Mouse (Mus musculus) c-Kit-positive CD71-positive TER-119-positive erythroid progenitor cells, embryonic 14.5 days (primary cell): ENCODE results near the gene Lst1.

Source experiments
- DNase-seq: peaks from one replicate; pipeline ENCODE4 v3.0.0-alpha.2; 2013; ENCODE audit warnings: low spot score

Gene Lst1

DNA sequence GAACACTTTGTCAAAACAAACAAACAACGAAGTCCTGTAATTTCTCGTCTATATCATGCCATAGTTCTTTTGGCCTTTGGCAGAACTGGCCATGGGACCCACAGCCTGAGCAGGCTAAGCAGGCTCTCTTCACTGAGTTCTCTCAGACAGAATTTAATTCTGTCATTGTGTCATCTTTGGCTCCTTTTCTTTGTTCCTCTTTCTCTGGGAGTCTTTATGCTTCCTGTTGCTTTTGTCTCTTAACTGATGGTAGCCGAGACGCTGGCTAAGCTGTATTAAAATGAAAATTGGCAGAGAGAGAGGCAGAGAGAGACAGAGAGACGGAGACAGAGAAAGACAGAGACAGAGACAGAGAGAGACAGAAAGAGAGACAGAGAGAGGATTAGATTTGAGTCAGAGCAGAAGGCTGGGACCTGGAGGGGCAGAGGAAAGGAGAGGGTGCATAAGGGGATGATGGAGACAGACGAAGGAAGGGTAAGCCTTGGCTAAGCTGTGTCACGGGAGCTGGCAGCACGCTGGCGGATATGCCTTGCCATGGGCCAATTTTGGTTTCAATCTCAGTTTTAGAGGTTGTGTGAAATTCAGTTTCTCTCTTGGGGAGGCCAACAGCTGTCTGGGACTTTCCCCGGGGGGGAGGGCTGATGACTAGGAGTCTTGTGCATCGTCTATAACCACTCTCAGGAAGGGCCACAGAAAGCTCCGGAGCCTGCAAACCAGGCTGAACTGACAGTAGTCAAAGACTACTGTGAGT, 21.7 kb upstream of the Lst1 start:
- no peak for DNase-seq

DNA sequence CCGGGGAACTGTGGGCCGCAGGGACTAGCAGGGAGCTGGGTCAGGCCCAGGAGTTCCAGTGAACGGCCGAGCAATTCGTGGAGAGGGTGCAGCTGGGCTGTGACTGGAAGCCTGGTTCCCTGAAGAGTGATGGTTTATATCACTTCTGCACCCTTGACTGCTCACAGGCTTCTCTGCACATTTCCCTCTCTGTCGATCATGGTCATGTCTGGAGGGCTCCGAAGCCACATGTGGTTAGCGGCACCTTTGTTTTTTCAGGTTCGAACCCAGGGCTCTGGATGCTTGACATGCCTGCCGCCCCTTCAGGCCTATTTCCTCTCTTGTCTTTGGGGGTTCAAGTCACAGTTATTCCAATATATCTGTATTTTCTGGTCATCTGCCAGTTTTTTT, 17.1 kb upstream of the Lst1 start:
- no peak for DNase-seq

DNA sequence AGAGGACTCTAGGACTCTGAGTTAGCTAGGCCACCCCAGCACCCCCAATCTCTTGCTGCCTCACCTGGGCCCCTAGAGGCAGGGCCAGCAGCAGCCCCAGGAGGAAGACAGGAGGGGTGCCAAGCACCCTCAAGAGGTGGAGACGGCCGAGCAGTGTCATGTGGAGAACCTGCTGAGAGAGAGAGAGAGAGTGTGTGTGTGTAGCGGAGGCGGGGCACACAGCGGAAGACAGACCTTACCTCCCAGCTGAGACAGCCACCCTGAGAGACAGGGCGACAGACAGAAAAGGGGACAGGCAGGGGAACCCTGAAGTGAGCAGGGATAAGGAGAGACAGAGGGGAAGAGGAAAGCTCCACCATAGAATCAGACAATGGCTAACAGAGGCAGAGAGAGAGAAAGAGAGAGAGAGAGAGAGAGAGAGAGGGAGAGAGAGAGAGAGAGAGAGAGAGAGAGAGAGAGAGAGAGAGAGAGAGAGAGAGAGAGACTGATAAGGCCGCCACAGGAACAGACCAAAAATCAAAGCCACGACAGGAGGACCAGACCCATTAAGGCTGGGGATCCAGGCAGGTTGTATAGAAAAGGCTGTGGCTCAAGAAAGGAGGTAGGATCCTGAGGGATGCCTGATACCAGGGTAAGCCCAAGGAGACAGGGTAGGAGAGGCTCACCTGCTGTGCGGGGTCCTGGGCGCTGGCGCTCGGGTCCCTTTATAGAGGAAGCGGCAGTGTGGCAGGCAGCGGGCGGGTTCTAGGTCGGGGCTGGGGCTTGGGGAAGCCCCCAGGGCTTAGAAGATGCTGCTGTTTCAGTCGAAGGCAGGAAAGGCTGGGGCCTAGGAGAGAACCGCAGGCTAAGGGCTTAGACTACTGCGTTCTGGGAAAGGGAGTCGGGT, 16.5 kb upstream of the Lst1 start, which contains the start of gene Lta:
Lta (minus strand) TSS at position 858 of the 886 bp plus-strand sequence.
- DNase-seq = no peak

GRCm38 (mm10) chr17:35202442-35202841, 14.2 kb upstream of the Lst1 start:
- DNase-seq = no peak

DNA sequence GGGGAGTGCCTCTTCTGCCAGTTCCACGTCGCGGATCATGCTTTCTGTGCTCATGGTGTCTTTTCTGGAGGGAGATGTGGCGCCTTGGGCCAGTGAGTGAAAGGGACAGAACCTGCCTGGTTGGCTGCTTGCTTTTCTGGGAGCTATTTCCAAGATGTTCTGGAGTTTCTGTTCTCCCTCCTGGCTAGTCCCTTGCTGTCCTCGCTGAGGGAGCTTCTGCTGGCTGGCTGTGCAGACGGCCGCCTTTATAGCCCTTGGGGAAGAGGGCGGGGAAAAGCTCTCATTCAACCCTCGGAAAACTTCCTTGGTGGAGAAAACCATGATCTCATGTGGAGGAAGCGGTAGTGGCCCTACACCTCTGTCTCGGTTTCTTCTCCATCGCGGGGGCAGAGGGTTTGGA, 13.5 kb upstream of the Lst1 start, which contains the start of gene Tnf:
Tnf (minus strand) TSS at position 221 of the 400 bp plus-strand sequence.
- DNase-seq = no peak

DNA sequence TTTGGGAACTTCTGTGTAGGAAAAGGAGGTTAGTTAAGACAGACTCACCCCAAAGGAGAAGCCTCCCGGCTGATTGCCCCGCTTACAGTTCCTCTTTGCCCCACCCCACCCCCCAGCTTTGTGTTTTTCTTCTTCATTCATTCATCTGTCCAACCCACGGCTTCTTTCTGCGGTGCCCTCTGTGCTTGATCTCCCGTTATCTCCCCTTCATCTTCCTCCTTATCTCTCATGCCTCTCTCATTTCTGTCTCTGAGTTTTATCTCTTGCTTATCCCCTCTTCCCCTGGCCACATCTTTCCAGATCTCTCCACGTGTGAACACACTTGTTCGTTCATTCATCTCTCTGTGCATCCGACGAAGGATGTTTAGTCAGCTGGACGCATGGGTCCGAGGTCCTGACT, 12.9 kb upstream of the Lst1 start:
- no peak for DNase-seq

GRCm38 (mm10) chr17:35200398-35200797, 12.2 kb upstream of the Lst1 start:
- DNase-seq = no peak

GRCm38 (mm10) chr17:35198946-35199345, 10.7 kb upstream of the Lst1 start:
- no peak for DNase-seq

DNA sequence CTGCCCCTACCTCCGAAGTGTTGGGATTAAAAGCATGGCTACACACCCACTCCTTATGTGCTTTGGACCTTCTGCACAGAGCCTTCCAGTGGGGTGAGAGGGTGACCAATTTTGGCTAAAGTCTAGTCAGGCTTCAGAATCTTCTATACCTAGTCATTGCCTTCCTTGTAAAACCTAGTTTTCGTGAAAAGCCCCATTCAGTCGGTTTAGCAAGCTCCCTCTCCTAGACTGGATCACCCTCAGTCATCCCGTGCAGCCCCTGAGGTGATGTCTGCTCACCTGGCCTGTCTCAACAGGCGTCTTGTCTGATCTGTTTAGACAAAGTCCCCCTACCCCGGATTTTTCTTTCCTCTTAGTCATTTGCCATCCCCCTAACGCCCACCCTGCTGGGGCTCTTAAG, 9.8 kb upstream of the Lst1 start:
- DNase-seq = no peak

DNA sequence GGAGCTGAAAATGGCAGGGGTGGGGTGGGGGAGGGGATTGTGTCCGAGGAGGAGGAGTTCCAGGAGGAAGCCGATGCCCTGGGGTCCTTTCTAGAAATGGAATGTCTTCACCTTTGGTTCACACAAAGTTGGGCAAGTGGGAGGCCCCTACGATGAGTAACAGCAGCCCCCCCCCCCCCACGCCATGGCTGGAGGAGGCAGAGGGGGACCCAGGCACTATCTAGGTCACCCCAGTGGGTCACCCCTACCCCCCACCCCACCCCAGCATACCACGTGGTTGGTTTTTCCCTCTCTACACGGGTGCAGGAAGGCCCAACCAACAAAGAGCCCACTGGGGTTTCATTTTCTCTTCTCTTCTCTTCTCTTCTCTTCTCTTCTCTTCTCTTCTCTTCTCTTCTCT, 8.9 kb upstream of the Lst1 start:
- no peak for DNase-seq

- no peak for DNase-seq
Observed at GRCm38 (mm10) chr17:35196321-35196641, 8.0 kb upstream of the Lst1 start.

DNA sequence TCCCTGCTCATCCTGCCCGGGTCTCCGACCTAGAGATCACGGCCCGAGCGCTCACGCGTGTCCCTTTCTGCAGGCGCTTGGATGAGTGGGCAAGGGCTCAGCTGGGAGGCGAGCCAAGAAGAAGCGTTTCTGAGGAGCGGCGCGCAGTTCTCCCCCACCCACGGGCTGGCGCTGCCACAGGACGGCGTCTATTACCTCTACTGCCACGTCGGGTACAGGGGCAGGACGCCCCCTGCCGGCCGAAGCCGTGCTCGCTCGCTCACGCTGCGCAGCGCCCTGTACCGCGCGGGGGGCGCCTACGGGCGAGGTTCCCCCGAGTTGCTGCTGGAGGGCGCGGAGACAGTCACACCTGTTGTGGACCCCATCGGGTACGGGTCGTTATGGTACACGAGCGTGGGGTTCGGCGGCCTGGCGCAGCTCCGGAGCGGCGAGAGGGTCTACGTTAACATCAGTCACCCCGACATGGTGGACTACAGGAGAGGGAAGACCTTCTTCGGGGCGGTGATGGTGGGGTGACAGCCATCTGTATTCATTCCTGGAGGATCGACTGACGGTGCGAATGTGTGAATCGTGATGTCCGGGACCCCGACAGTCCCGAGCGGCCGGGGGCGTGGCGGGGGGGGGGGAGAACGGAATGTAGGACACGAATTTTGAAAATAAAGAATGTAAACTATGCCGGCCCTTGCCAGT, 7.5 kb upstream of the Lst1 start:
- DNase-seq = peak; percentile 57

DNA sequence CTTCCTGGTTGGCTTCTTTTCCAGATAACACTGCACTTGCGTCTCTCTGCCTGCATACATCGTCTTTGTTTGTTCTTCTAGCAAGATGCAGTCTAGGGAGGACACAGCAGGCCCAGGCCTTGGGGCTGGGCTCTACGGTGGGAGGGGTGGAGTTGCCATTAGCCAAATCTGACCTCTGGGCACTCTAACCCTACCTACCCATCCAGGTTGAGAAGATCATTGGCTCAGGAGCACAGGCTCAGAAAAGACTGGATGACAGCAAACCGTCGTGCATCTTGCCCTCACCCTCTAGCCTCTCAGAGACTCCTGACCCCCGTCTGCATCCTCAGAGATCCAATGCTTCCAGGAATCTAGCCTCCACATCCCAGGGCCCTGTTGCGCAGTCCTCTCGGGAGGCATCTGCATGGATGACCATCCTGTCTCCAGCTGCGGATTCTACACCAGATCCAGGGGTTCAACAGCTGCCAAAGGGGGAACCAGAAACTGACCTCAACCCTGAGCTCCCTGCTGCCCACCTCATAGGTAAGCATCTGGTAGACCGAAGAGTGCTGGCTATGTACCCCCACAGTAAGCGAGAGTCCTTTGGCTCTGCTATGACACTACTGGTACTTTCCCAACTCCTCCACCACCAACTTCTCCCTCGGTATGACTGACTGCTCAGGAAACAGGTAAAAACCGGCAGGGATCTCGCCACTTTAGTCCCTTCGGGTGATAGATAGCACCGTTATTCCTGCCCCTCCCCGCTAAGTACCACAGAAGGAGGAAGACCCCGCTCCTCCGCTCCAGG, 6.8 kb upstream of the Lst1 start:
- DNase-seq = no peak

- no peak for DNase-seq
Observed at GRCm38 (mm10) chr17:35193881-35194843, 5.9 kb upstream of the Lst1 start, which contains the start of gene Ltb. Gene Ltb, plus strand, starts transcription at chr17:35194439.

GRCm38 (mm10) chr17:35192924-35193323, 4.7 kb upstream of the Lst1 start:
- DNase-seq = no peak

DNA sequence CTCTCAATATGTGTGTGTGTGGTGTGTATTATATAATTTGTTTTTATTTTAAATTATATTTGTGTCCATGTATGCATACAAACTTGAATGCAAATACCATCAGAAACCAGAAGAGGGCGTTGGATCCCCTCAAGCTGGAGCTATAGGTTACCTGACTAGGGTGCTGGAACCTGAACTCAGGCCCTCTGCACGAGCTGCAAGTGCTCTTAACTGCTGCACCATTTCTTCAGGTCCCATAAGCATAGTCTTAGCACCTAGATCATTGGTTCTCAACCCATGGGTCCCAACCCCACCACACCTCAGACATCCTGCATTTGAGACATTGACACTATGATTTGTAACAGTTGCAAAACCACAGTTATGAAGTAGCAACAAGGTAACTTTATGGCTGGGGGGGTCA, 3.5 kb upstream of the Lst1 start:
- DNase-seq = no peak

- DNase-seq = no peak
Observed at GRCm38 (mm10) chr17:35190096-35190495, 1.9 kb upstream of the Lst1 start.

DNA sequence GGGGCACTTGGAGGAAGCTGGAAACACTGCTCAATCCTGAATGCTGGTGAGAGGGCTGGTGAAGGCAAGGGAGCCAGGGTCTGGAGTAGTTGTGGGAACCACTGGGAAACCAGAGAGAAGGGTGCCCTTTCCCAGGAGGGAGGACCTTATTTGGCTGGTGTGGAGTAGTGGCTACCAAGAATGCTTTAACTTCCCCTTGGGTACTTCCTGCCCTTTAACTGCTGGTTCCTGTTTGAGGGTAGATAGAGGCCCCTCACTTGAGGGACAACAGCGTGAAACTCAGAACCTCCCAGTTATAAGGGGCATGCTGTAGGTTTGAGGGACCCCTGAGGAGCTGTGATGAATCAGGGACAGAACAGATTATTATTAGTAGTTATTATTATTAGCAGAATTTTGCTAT, 947 bp upstream of the Lst1 start:
- DNase-seq = no peak

DNA sequence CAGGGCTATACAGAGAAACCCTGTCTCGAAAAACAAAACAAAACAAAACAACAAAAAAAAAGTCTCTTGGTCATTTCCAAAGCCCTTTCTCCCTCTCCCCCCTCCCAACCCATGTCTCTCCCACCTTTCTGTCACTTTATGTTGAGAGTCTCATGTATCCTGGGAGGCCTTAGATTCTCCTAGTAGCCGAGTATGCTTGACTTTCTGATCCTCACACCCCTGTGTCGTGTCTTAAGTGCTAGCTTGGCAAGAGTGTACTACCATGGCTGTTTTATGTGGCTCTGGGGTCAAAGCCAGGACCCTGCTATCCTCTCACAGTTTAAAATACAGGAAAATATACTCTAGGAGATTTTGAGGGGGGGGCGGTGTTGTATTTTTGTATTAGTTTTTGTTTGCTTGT, 894 bp downstream of the Lst1 start:
- no peak for DNase-seq

DNA sequence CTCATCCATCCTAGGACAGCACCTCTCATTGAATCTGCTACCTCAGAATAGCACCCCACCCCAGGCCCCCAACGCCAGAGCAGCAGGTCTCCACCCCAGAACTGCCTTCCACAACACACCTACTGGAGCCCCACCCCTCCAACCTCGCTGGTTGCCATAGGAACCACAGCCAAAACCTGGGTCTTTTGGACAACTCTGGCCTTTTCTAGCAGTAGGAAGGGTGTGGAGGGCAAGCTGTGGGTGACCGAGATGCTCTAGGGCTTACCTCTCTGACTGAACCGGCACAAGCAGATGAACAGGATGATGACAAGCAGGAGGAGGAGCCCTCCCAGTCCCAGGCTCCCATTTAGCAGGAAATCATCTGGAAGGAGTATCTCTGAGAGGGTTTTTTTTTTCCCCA, 1.6 kb downstream of the Lst1 start:
- no peak for DNase-seq
